Mouse (Mus musculus) neural tube, embryonic 11.5 days (tissue): ENCODE data around the gene Cmtm2a. TPM values are rescaled to one million over a fixed set of nuclear protein-coding genes. Genes with fewer than 3 reads are reported as not detected.
A peak's percentile ranks its signal among the peaks of the same experiment; 100 is the strongest.

Experiments used
- ATAC-seq: fragments of 200-750 bp; cut with Nextera tagmentation; 2 replicates; pipeline ENCODE4 v1.8.0; 2017; ENCODE audit warnings: moderate number of reproducible peaks, mild to moderate bottlenecking, moderate TSS enrichment, moderate library complexity; ENCODE audit not compliant: insufficient read depth, low FRiP score, low TSS enrichment
- DNase-seq: peaks from one replicate; pipeline ENCODE4 v3.0.0-alpha.2; 2015; ENCODE audit warnings: low spot score
- H3K27ac ChIP-seq: fragments of 300-500 bp; sonication (generic); 2 replicates; pipeline ENCODE4 v1.5.1; 2014; ENCODE audit warnings: low read depth, mild to moderate bottlenecking, low read length
- H3K27me3 ChIP-seq: fragments of 300-500 bp; sonication (generic); 2 replicates; pipeline ENCODE4 v1.6.1; 2014; ENCODE audit warnings: mild to moderate bottlenecking, low read length, mixed read lengths; ENCODE audit not compliant: control insufficient read depth, insufficient read depth
- H3K36me3 ChIP-seq: fragments of 300-500 bp; sonication (generic); 2 replicates; pipeline ENCODE4 v1.6.1; 2014; ENCODE audit warnings: mild to moderate bottlenecking, low read length, moderate library complexity, mixed read lengths; ENCODE audit not compliant: control insufficient read depth, insufficient read depth
- H3K4me1 ChIP-seq: fragments of 300-500 bp; sonication (generic); 2 replicates; pipeline ENCODE4 v1.6.1; 2014; ENCODE audit warnings: low read length, mixed read lengths; ENCODE audit not compliant: control insufficient read depth, insufficient read depth
- H3K4me2 ChIP-seq: fragments of 300-500 bp; sonication (generic); 2 replicates; pipeline ENCODE4 v1.6.1; 2014; ENCODE audit warnings: low read depth, mild to moderate bottlenecking, moderate library complexity
- H3K4me3 ChIP-seq: fragments of 300-500 bp; sonication (generic); 2 replicates; pipeline ENCODE4 v1.5.1; 2014; ENCODE audit warnings: low read depth, low read length
- H3K9ac ChIP-seq: fragments of 300-500 bp; sonication (generic); 2 replicates; pipeline ENCODE4 v1.6.1; 2014; ENCODE audit warnings: mild to moderate bottlenecking, low read length
- H3K9me3 ChIP-seq: fragments of 300-500 bp; sonication (generic); 2 replicates; pipeline ENCODE4 v1.6.1; 2016; ENCODE audit warnings: low read length; ENCODE audit not compliant: control insufficient read depth
- WGBS: fragments of 180-500 bp; shearing (Covaris S2); extraction: QIAGEN DNeasy Blood & Tissue Kit; methylation state at CpG from one replicate; pipeline ENCODE4 v1.1.7; 2014; 5-methylcytosine and 5-hydroxymethylcytosine counted together
- polyA plus RNA-seq: library from polyadenylated mRNA; unstranded; fragments of >200 nt; fragmentation: Nextera tagmentation; extraction: Ambion mirVana; gene quantifications from 2 replicates; pipeline ENCODE4 v1.2.1, GENCODE M21; 2014

The Cmtm2a gene
- polyA plus RNA-seq, 1 experiment from 2014 or later: not detected

- Histone ChIP-seq H3K36me3 (no peaks in the 10 kb centered on the region), H3K27ac (no peak overlapping the region), H3K9me3 (no peaks in the 10 kb centered on the region), H3K4me3 (peak overlapping the region; percentile 88), H3K4me1 (peaks cover 8% of the 10 kb centered on the region; the same call in 1 of the 2 replicates), H3K27me3 (no peaks in the 10 kb centered on the region), H3K9ac (no peak overlapping the region; the same call in 1 of the 2 replicates), H3K4me2 (peak overlapping the region; percentile 77)
- no peak for DNase-seq
- ATAC-seq: no peak
- WGBS: 70% methylated on average over 22 of the region's 22 CpGs
Measured at GRCm38 (mm10) chr8:104247054-104247907, 45.7 kb downstream of the Cmtm2a start.

DNA sequence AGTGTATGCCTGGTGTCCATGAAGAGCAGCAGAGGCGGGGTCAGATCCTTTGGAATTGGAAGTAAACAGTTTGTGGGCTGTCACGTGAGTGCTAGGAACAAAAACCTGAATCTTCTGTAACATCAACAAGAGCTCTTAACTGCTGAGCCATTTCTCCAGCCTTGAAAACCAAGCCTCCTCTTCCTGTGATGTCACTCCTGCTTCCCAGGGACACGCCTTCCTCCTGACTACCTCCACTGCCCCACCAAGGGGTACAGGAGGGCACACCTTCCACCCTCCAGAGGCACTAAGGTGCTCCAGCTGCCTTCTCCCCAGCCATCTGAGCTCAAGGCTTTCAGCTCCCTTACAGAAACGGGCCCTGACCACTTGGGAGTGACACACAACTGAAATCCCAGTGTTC lies 46.4 kb downstream of the Cmtm2a start:
- DNase-seq: no peak
- no peaks in the 10 kb centered on the region for H3K9me3 ChIP-seq
- H3K4me3 ChIP-seq: no peak overlapping the region
- WGBS: 83% methylated on average over 4 of the region's 4 CpGs
- no peaks in the 10 kb centered on the region for H3K36me3 ChIP-seq
- no peak overlapping the region for H3K4me2 ChIP-seq
- no peak overlapping the region for H3K9ac ChIP-seq
- peaks cover 6% of the 10 kb centered on the region; the same call in 1 of the 2 replicates for H3K4me1 ChIP-seq
- no peak overlapping the region for H3K27ac ChIP-seq
- no peak for ATAC-seq
- H3K27me3 ChIP-seq: no peaks in the 10 kb centered on the region

DNA sequence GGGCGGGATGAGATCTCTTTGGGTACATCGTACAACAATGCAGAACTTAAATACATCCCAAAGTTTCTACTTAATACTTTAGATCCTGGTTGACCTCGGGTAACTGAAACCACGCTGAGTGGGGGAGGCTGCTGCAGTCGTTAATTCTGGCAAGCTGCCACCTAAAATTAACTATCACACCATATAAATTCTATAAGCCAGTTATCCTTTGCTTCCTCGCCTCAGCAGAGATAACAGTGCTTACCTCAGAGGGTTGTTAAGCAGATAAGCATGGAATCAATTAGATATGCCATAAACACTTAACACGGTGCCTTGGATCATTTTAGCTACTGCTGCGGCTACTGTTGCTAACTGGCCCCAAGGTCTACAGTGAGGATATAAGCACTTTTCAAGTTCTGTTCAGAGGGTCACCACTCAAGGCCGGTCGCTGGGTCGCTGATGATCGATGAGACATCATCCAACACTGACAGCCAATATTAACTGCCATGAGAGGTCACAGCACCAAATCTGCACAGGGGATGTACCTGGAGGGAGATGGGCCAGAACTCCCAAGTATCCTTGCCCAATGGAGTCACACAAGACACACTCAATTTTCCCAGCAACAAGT lies 50.8 kb downstream of the Cmtm2a start:
- H3K36me3 ChIP-seq: peaks cover 4% of the 10 kb centered on the region
- 87% methylated on average over 12 of the region's 12 CpGs for WGBS
- H3K4me3 ChIP-seq: no peak overlapping the region
- no peaks in the 10 kb centered on the region for H3K27me3 ChIP-seq
- H3K4me1 ChIP-seq: no peaks in the 10 kb centered on the region
- no peaks in the 10 kb centered on the region for H3K9me3 ChIP-seq
- no peak overlapping the region for H3K4me2 ChIP-seq
- H3K9ac ChIP-seq: no peak overlapping the region
- no peak overlapping the region for H3K27ac ChIP-seq
- DNase-seq (no peak), ATAC-seq (no peak)

DNA sequence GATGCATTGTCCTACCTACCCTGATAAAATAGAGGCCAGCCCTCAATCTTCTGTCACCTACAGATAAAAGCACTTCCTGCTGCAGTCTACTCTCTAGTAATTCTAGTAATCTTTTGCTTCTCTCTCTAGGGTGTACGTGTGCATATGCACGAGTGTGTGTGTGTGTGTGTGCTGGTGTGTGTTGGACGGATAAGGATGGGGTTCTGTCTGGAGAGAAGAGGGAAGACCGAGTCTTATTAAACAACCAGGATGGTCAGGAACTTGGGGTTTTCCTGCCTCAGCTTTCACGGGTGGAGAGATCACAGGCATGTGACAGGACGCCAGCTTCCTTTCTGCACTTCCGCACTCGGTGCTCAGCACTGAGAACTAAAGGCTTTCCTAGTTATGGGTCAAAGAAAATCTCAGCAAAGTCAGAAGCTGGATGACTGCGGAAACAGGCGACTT lies 53.5 kb downstream of the Cmtm2a start:
- ATAC-seq: no peak
- WGBS: 91% methylated on average over 10 of the region's 10 CpGs
- no peaks in the 10 kb centered on the region for H3K4me1 ChIP-seq
- H3K9ac ChIP-seq: no peak overlapping the region
- no peak overlapping the region for H3K4me2 ChIP-seq
- H3K9me3 ChIP-seq: no peaks in the 10 kb centered on the region
- peaks cover 7% of the 10 kb centered on the region for H3K36me3 ChIP-seq
- no peak for DNase-seq
- H3K27me3 ChIP-seq: no peaks in the 10 kb centered on the region
- H3K4me3 ChIP-seq: no peak overlapping the region
- no peak overlapping the region for H3K27ac ChIP-seq

- 46% methylated on average over 6 of the region's 6 CpGs for WGBS
Measured at GRCm38 (mm10) chr8:104234573-104234972, 58.4 kb downstream of the Cmtm2a start.

DNA sequence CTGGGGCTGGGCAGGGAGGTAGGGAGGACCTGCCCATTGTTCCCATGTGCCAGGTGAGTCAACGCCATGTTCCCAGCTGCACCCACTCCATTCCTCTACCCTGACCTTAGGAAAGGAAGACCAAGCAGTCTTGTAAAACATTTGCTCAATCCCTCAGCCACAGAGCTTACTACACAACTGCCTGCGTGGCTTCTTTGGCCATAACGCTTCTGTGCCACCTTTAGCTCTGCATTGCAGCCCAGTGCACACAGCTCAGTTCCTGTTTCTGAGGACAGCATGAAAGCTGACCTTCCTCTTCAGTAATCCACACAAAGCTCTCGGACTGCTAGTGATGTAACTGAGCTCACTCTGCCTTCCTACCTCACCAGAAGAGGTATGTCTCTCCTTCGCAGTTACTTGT lies 60.1 kb downstream of the Cmtm2a start:
- H3K9me3 ChIP-seq: no peaks in the 10 kb centered on the region
- WGBS: 90% methylated on average over 5 of the region's 5 CpGs
- no peaks in the 10 kb centered on the region for H3K4me1 ChIP-seq
- peaks cover 7% of the 10 kb centered on the region for H3K36me3 ChIP-seq
- H3K4me3 ChIP-seq: no peak overlapping the region
- H3K9ac ChIP-seq: no peak overlapping the region
- H3K27me3 ChIP-seq: no peaks in the 10 kb centered on the region
- no peak overlapping the region for H3K4me2 ChIP-seq
- no peak for ATAC-seq
- DNase-seq: no peak
- no peak overlapping the region for H3K27ac ChIP-seq

More at GRCm38 (mm10) chr8:104234573-104234972, 58.4 kb downstream of the Cmtm2a start:
- Histone ChIP-seq H3K9ac (no peak overlapping the region), H3K27ac (no peak overlapping the region), H3K4me2 (no peak overlapping the region), H3K27me3 (no peaks in the 10 kb centered on the region), H3K4me1 (no peaks in the 10 kb centered on the region), H3K36me3 (peaks cover 8% of the 10 kb centered on the region), H3K9me3 (no peaks in the 10 kb centered on the region), H3K4me3 (no peak overlapping the region)
- peak; percentile 35; the same call in 1 of the 2 replicates for ATAC-seq
- peak; percentile 31 for DNase-seq

GRCm38 (mm10) chr8:104232039-104232438 lies 60.9 kb downstream of the Cmtm2a start:
- 95% methylated on average over 4 of the region's 4 CpGs for WGBS
- Histone ChIP-seq H3K36me3 (peaks cover 10% of the 10 kb centered on the region), H3K27me3 (no peaks in the 10 kb centered on the region), H3K4me1 (no peaks in the 10 kb centered on the region), H3K9me3 (no peaks in the 10 kb centered on the region), H3K4me2 (no peak overlapping the region), H3K4me3 (no peak overlapping the region), H3K9ac (no peak overlapping the region), H3K27ac (no peak overlapping the region)
- DNase-seq (no peak), ATAC-seq (no peak)
